Mouse (Mus musculus) gastrocnemius, postnatal 25 days (tissue): ENCODE measurements around the gene Gm10964. TPM values are rescaled to one million over a fixed set of nuclear protein-coding genes. Genes with fewer than 3 reads are reported as not detected.
A peak's percentile ranks its signal among the peaks of the same experiment; 100 is the strongest.

Experiments
- DNase-seq: peaks from one replicate; pipeline ENCODE4 v3.0.0; 2022
- total RNA-seq, 2 experiments: library from RNA; stranded (reverse); gene quantifications; 1 replicate in 1 of 2; 2 replicates in 1 of 2; pipeline ENCODE4 v1.2.3; 2021

Gm10964 gene
- total RNA-seq, 2 experiments from 2014 or later: not detected

- peak; percentile 69 for DNase-seq
These were observed 4.3 kb upstream of the Gm10964 start for GRCm38 (mm10) chr3:103734696-103735519.

- DNase-seq: no peak
These were observed 3.2 kb upstream of the Gm10964 start for GRCm38 (mm10) chr3:103735776-103736600.

DNA sequence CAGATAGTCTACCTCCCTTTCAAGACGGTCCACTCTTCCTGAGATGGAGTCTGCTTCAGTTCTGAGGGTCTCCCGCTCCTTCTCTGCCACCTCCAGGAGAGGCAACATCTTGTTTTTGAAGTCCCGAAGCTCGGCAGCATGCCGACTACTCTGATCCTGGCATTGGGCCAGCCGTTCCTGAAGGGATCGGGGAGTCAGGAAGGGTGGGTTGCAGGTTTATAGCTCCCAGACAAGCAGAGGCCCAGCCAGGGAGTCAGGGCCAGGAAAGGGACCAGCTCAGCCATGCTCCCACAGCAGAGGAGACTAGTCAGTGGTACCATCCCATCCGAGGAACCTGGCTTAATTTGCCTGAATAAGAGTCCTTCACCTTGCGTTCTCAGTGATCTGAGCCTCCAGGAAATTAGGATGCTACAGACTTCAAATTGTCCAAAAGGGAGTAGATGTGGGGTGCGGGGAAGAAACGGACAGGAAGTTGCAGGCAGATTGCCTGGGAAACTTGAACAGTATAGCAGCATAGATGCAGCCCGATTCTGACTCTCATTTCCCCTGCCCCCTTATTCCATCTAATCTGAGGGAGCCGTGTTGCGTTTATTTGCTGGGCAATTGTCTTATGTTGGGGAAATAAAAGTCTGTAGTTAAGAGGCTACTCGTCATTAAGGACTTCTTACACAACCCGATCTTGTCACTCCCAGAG lies 2.0 kb upstream of the Gm10964 start:
- DNase-seq: peak; percentile 48

DNA sequence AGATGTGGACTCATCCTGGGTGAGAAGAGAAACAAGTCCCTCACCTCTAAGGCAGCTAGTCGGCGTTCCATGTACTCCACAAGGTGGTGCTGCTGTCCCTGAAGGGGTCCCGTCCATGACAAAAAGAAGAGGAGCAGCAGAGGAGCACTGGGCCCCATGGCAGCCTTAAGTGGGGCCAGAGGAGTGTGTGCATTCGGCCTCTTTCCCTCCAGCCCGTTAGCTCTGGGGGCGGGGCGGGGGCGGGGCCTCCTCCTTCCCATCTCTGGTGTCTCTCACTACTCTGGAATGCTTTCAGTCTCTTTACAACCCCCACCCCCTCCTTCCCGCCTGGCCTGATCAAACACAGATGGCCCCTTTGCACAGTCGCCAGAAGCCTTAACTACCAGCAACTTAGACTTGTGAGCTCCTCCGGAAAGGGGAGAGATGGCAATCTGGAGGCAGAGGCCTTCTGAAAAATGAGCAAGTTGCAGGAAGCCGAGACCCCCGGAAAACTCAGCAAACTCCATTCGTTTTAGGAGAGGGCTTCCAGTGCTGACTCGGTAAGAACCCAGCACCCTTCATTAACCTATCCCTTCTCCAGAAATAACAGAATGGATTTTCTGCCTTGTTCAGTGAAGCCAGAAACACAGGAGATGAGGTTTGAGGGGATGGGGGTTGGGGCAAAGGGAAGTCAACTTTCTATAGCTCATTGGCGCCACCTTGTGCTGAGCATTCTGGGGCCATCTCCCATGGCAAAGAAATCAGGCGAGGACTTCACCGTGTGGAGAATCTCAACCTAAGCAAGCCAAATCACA lies 1.2 kb upstream of the Gm10964 start, which contains the start of gene Olfml3:
TSS of gene Olfml3 (minus strand) at position 224 of the 794 bp plus-strand sequence.
- DNase-seq: peak; percentile 80

- DNase-seq: no peak
These were observed 1.2 kb downstream of the Gm10964 start for GRCm38 (mm10) chr3:103740342-103740741.

- no peak for DNase-seq
These were observed 4.0 kb downstream of the Gm10964 start for GRCm38 (mm10) chr3:103743208-103743607.

- no peak for DNase-seq
These were observed 6.0 kb downstream of the Gm10964 start for GRCm38 (mm10) chr3:103745001-103745770.

- no peak for DNase-seq
These were observed 7.5 kb downstream of the Gm10964 start for GRCm38 (mm10) chr3:103746711-103747110.

- no peak for DNase-seq
These were observed 12.4 kb downstream of the Gm10964 start for GRCm38 (mm10) chr3:103751558-103751957.

DNA sequence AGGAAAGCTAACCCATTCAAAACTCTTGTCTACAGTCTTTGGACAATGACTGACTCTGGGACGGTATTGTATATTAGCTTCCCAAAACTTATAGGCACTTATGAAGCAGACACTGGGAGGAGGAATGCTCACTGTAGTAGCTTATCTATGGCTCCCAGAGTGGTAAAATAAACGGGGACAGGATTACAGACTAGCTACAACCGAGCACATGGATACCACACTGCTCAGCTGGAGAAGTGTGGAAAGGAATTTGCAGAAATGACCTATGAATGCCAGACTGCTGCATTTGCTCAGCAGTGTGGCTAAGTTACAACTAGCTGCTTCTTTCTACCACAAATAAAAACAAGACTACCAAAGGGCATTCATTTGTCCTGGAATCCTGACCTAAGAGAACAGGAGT lies 16.2 kb downstream of the Gm10964 start:
- no peak for DNase-seq

DNA sequence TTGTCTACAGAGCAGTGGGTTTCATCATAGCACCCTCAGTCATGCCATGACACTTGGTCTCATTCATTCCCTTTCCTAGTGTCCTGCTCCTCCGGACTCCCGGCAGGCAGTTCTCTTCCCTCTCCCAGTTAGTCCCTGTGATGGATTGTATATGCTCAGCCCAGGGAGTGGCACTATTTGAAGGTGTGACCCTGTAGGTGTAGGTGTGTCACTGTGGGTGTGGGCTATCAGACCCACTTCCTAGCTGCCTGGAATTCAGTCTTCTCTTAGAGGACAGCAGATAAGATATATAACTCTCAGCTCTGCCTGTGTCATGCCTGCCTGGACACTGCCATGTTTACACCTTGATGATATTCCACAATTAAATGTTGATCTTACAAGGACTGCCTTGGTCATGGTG lies 17.8 kb downstream of the Gm10964 start:
- no peak for DNase-seq

DNA sequence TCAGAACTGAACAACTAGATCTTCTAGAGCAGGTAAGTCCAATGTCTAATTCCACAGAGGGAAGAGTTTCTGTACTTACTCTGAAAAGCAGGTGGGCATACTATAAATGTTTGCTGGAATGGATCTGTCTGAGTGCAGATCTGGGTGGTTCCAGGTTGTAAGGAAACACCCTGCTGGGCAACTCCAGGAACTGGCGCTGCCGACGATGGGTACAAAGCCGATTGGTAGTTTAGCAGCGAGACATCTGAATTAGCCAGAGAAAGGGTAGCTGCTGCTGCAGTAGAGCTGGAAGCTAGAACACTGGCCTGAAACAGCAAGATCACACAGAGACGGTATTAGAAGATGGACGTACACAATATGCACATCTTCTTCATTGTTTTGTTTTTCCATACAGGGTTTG lies 19.3 kb downstream of the Gm10964 start:
- no peak for DNase-seq

DNA sequence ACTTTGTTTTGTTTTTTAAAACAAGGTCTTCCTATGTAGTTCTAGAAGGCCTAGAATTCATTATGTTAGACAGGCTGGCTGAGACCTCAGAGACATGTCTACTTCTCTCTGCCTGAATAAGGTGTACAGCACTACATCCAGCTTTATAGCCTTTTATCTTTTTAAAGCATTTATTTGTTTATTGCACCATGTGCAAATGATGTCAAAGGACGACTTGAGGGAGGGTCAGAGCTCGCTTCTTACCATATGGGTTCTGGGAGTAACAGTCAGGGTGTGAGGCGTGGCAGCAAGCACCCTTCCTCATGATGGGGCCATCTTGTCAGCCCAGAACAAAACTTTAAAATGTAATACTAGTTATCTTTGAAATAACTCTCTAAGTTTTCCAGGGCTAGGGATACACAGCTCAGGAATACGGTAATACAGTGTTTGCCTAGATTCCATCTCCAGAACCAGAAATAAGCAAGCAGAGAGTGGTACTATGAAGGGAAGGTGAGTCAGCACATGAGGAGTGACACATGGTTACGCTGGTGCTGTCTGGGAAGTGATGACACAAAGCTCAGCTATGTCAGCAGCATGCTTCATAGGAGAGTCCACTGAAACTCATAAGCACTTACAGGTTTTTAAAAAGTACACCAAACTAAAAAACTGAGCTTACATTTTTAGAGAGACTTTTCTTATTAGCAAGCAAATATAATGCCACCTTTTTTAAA lies 20.2 kb downstream of the Gm10964 start:
- no peak for DNase-seq

- no peak for DNase-seq
These were observed 27.6 kb downstream of the Gm10964 start for GRCm38 (mm10) chr3:103766789-103767188.

DNA sequence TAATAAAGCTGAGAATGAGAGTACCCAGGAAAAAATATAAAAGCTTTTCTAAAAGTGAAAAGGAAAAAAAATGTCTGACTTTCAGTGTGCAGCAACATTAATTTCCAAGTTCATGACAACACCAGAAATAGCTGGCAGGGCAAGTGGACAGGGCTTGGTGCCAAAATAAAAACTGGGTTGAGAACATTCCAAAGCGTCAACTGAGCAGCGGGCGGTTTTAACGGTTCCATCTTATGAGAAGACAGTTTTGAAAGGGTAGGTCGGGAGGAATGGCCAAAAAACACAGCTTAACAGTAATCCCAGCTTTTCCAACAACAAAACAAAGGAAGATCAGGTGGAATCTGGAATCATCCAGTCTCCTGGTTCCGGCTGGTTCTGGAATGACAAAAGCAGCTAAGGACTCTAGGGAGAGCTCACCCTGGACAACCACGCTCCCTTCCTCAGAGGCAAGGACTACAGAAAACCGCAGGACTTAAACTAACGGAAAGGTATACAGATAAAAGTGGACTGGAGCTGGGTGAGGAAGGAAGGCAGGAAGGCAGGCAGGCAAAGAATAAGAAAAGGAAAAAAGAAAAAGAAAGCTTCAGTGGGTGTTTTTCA lies 32.5 kb downstream of the Gm10964 start:
- peak; percentile 72 for DNase-seq

DNA sequence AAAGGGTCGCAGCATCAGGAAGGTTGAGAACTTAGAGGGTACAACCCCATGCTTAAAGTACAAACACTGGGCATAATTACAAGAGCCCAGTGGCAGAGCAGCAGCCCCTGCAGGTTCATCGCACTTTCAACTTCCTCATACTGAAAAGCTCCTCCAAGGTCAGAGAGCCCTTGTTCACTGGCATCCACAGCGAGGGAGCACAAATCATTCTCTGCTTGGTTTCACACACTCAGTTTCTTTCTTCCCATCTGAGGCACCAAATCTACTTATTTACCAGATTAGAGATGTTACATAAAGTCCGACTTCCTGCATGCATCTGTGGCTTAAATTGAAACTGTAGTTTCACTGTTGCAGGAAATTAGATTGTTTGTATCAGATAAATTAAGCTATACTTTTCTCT lies 33.7 kb downstream of the Gm10964 start:
- DNase-seq: no peak

DNA sequence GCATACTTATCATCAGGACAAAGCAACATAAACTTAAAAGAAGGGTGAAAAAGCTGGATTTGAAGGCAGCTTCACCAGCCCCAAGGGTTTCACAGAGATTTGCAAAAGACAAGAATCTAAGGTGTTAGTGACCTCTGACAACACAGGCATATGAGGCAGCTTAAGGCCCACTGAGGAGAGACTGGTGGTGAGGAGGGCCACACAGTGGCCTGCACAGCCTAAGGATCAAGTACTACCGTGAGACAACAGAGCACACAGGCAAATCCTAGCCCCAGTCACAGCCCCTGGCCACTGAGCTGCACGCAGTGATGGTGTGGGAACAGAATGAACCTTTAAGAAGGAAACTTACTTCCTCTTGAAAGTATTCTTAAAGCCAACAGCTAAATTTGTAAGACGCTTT lies 34.3 kb downstream of the Gm10964 start:
- no peak for DNase-seq

GRCm38 (mm10) chr3:103774009-103774408 lies 34.8 kb downstream of the Gm10964 start:
- no peak for DNase-seq

GRCm38 (mm10) chr3:103777940-103778339 lies 38.8 kb downstream of the Gm10964 start:
- DNase-seq: no peak

DNA sequence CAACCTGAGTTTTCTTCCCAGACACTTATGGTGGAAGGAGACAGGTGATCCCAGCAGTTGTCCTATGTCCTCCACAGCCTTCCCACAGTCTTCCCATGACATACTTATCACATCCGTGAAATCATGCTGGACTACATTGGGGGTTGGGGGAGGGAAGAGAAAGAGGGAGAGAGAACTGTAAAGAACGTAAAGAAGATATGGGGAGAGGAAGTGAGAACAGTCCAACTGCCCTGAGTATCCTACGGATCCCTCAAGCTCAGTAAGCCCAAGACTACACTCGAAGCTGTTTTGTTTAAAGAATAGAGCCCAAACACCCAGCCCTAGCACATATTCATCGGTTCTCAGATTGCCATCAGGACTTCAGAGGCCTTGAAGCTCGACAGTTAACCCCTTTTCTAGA lies 39.5 kb downstream of the Gm10964 start:
- no peak for DNase-seq
